In the genomic region with DNA sequence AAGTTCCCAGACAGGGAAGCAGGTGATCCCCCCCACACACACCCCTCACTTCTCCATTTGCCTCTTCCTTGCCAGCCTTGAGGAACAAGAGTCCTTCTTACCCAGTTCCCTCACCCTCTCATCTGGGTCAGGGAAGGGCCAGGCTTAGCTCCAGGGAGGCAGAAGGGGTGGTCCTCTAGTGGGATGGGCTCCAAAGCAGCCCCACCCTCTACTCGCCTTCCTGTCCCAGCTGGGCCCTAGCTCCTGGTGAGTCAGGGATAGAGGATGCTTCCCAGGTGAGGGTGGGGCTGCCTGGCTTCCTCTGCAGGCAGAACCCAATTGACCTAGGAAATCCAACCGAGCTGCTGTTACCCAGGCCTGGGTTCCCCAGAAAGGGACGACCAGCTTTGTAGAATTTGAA, we compare ENCODE assay signal across 26 mouse cellular contexts. TPM values are rescaled to one million over a fixed set of nuclear protein-coding genes. Genes with fewer than 3 reads are reported as not detected.
DNase-seq lines count a peak whose midpoint lies in the region; ATAC-seq and TF ChIP-seq lines count a peak whose summit lies in the region.
"Had no signal": no experiment of that assay in that cellular context is flagged by ENCODE, and none has a peak within 500 bp of the region (broad histone marks: within the 10 kb centered on the region; RNA-seq: fewer than 3 reads in every experiment).

No protein-coding gene starts in this region.

- 62% methylated on average over 3 of the region's 3 CpGs for WGBS in forebrain, embryonic 11.5 days
- WGBS in forebrain, postnatal 0 days, result 53% methylated on average over 3 of the region's 3 CpGs
- 57% methylated on average over 3 of the region's 3 CpGs for WGBS in liver, adult 2 months
- 33% methylated on average over 3 of the region's 3 CpGs for WGBS in forebrain, embryonic 15.5 days
- 33% methylated on average over 3 of the region's 3 CpGs for WGBS in small intestine, adult 2 months

- H3K27ac ChIP-seq in forebrain, embryonic 11.5 days (ENCODE audit: low read depth, low read length), result peak overlapping the region; percentile 18; the same call in 1 of the 2 replicates
- no peak overlapping the region for H3K27ac ChIP-seq in forebrain, postnatal 0 days (ENCODE audit: low read depth, low read length)
- peak overlapping the region; percentile 68 for H3K27ac ChIP-seq in liver, adult 2 months (replicated peaks; ENCODE audit: insufficient read depth, low read depth, low read length)
- peak overlapping the region; percentile 82; the same call in 1 of the 2 replicates for H3K27ac ChIP-seq in forebrain, embryonic 15.5 days (replicated peaks)
- H3K27ac ChIP-seq in small intestine, adult 2 months (ENCODE audit: insufficient read depth, low read depth, low read length), result peak overlapping the region; percentile 97
- H3K27ac ChIP-seq: embryonic facial prominence, embryonic 12.5 days; heart, embryonic 10.5 days; hindbrain, embryonic 14.5 days; left cerebral cortex, adult 2 months; liver, embryonic 14.5 days; lung, embryonic 15.5 days; neural tube, embryonic 15.5 days had no signal

- H3K4me3 ChIP-seq in forebrain, embryonic 11.5 days (ENCODE audit: low read depth, low read length), result no peak overlapping the region
- H3K4me3 ChIP-seq in forebrain, postnatal 0 days (ENCODE audit: low read depth, low read length), result no peak overlapping the region
- no peak overlapping the region for H3K4me3 ChIP-seq in liver, adult 2 months (ENCODE audit: insufficient read depth, low read depth, low read length)
- no peak overlapping the region for H3K4me3 ChIP-seq in forebrain, embryonic 15.5 days
- peak overlapping the region; percentile 26 for H3K4me3 ChIP-seq in small intestine, adult 2 months (ENCODE audit: low read depth, low read length)
- H3K4me3 ChIP-seq: embryonic facial prominence, embryonic 12.5 days; erythroblast, embryonic 14.5 days; heart, embryonic 10.5 days; left cerebral cortex, adult 2 months; lung, embryonic 15.5 days; megakaryocyte, embryonic 14.5 days; neural tube, embryonic 15.5 days had no signal

- H3K4me1 ChIP-seq in forebrain, embryonic 11.5 days (replicated peaks; ENCODE audit: control insufficient read depth, insufficient read depth, low read length), result peaks cover 21% of the 10 kb centered on the region
- no peaks in the 10 kb centered on the region for H3K4me1 ChIP-seq in forebrain, postnatal 0 days (ENCODE audit: insufficient read depth)
- H3K4me1 ChIP-seq in liver, adult 2 months (ENCODE audit: control insufficient read depth, insufficient read depth, low read length), result peaks cover 35% of the 10 kb centered on the region
- peaks cover 76% of the 10 kb centered on the region for H3K4me1 ChIP-seq in forebrain, embryonic 15.5 days
- H3K4me1 ChIP-seq in small intestine, adult 2 months (ENCODE audit: control insufficient read depth, insufficient read depth, insufficient read length, low read length), result peaks cover 37% of the 10 kb centered on the region

- peaks cover 10% of the 10 kb centered on the region; the same call in 1 of the 2 replicates for H3K27me3 ChIP-seq in forebrain, embryonic 11.5 days (ENCODE audit: control insufficient read depth, insufficient read depth, low read length)
- no peaks in the 10 kb centered on the region for H3K27me3 ChIP-seq in forebrain, postnatal 0 days (ENCODE audit: insufficient read depth, low read length)
- no peaks in the 10 kb centered on the region for H3K27me3 ChIP-seq in liver, adult 2 months (ENCODE audit: control insufficient read depth, insufficient read depth, low read length)
- no peaks in the 10 kb centered on the region for H3K27me3 ChIP-seq in forebrain, embryonic 15.5 days
- no peaks in the 10 kb centered on the region for H3K27me3 ChIP-seq in small intestine, adult 2 months (ENCODE audit: control insufficient read depth, insufficient read depth, low read length)
- H3K27me3 ChIP-seq: lung, embryonic 15.5 days had no signal

- no peaks in the 10 kb centered on the region; the same call in 1 of the 2 replicates for H3K36me3 ChIP-seq in forebrain, embryonic 11.5 days (ENCODE audit: control insufficient read depth, insufficient read depth, low read length)
- H3K36me3 ChIP-seq in forebrain, postnatal 0 days (ENCODE audit: insufficient read depth), result peaks cover 4% of the 10 kb centered on the region; the same call in 1 of the 2 replicates
- H3K36me3 ChIP-seq in liver, adult 2 months (ENCODE audit: control insufficient read depth, insufficient read depth, low read length), result no peaks in the 10 kb centered on the region
- peaks cover 13% of the 10 kb centered on the region for H3K36me3 ChIP-seq in forebrain, embryonic 15.5 days
- H3K36me3 ChIP-seq in small intestine, adult 2 months (ENCODE audit: control insufficient read depth, insufficient read depth, low read length), result peaks cover 28% of the 10 kb centered on the region
- H3K36me3 ChIP-seq: G1E had no signal

- no peaks in the 10 kb centered on the region for H3K79me2 ChIP-seq in liver, adult 2 months (ENCODE audit: control insufficient read depth, insufficient read depth, low read length)

- no peak for TF ChIP-seq CTCF in forebrain, postnatal 0 days (IDR thresholded peaks at IDR 0.05; ENCODE audit: low read depth)
- TF ChIP-seq CTCF in liver, adult 2 months (IDR thresholded peaks at IDR 0.05; ENCODE audit: low read depth, low read length), result no peak
- TF ChIP-seq CTCF in small intestine, adult 2 months (IDR thresholded peaks at IDR 0.05; ENCODE audit: extremely low read depth, insufficient read length, insufficient replicate concordance, low read depth, low read length), result no peak

- no peak overlapping the region for H3K9ac ChIP-seq in forebrain, embryonic 11.5 days (ENCODE audit: low read length)
- H3K9ac ChIP-seq in forebrain, postnatal 0 days, result no peak overlapping the region
- H3K9ac ChIP-seq in liver, adult 2 months (ENCODE audit: low read depth, low read length), result no peak overlapping the region
- no peak overlapping the region for H3K9ac ChIP-seq in forebrain, embryonic 15.5 days (replicated peaks)
- H3K9ac ChIP-seq: embryonic facial prominence, embryonic 12.5 days; hindbrain, embryonic 14.5 days; liver, embryonic 14.5 days; lung, embryonic 15.5 days; neural tube, embryonic 15.5 days had no signal

- ATAC-seq in forebrain, embryonic 11.5 days (replicated peaks; ENCODE audit: low FRiP score), result no peak
- no peak for ATAC-seq in forebrain, postnatal 0 days
- no peak for ATAC-seq in forebrain, embryonic 15.5 days (replicated peaks)
- ATAC-seq: activated CD4-positive, CD25-positive, alpha-beta regulatory T cell, adult 4 months; CD4-positive, CD25-positive, alpha-beta regulatory T cell, adult 4 months; midbrain, embryonic 16.5 days had no signal

- DNase-seq in forebrain, embryonic 11.5 days (ENCODE audit: low spot score), result no peak
- no peak for DNase-seq in forebrain, postnatal 0 days
- DNase-seq in liver, adult 2 months (ENCODE audit: extremely low read depth, low read depth, low spot score), result no peak
- no peak for DNase-seq in liver
- no peak for DNase-seq in cerebellum, adult 9-11 months
- DNase-seq in heart, postnatal 4 days, result no peak
- DNase-seq: adrenal gland, postnatal 10 days; cerebellum, postnatal 10 days; gastrocnemius, postnatal 36 days; right cerebral cortex, postnatal 14 days; thymus, postnatal 4 days had no signal

- no peak for TF ChIP-seq POLR2A in liver, adult 2 months (IDR thresholded peaks at IDR 0.05; ENCODE audit: extremely low read depth, insufficient read depth, low read length)
- no peak for TF ChIP-seq POLR2A in small intestine, adult 2 months (IDR thresholded peaks at IDR 0.05; ENCODE audit: low read depth, low read length)

- H3K9me3 ChIP-seq in forebrain, embryonic 11.5 days (ENCODE audit: control insufficient read depth, low read length), result no peaks in the 10 kb centered on the region
- H3K9me3 ChIP-seq in forebrain, postnatal 0 days (ENCODE audit: low read length), result no peaks in the 10 kb centered on the region
- H3K9me3 ChIP-seq in forebrain, embryonic 15.5 days, result no peaks in the 10 kb centered on the region
- H3K9me3 ChIP-seq: embryonic facial prominence, embryonic 12.5 days; G1E; heart, embryonic 10.5 days; lung, embryonic 15.5 days; megakaryocyte, embryonic 14.5 days; neural tube, embryonic 15.5 days had no signal

- H3K4me2 ChIP-seq in forebrain, embryonic 11.5 days (ENCODE audit: low read depth, low read length, severe bottlenecking), result no peak overlapping the region
- H3K4me2 ChIP-seq in forebrain, postnatal 0 days (ENCODE audit: low read depth), result no peak overlapping the region
- H3K4me2 ChIP-seq in forebrain, embryonic 15.5 days (replicated peaks), result no peak overlapping the region
- H3K4me2 ChIP-seq: embryonic facial prominence, embryonic 12.5 days; hindbrain, embryonic 14.5 days; lung, embryonic 15.5 days; neural tube, embryonic 15.5 days had no signal

RNA-seq across cellular contexts. Expression of gene Efnb1, which starts 14.8 kb away (rescaled TPM):
- 115 and 116 TPM in 2 replicates for polyA plus RNA-seq in forebrain, embryonic 11.5 days (2014; fragmentation: Nextera tagmentation; extraction: Ambion mirVana)
- 36.5 and 48.9 TPM in 2 replicates for total RNA-seq in forebrain, postnatal 0 days (2014; rRNA removed)
- polyA plus RNA-seq in forebrain, postnatal 0 days (2015; fragmentation: Nextera tagmentation; extraction: Ambion mirVana), result 26.6 and 29.6 TPM in 2 replicates
- 4.9 and 5.4 TPM in 2 replicates for total RNA-seq in liver, adult 2 months (2014; rRNA removed)
- polyA plus RNA-seq in liver, adult 2 months (2012; rRNA removed), result 12.4 TPM in 2 replicates
- polyA plus RNA-seq in forebrain, embryonic 15.5 days (2015; fragmentation: Nextera tagmentation; extraction: Ambion mirVana), result 74.8 and 86.5 TPM in 2 replicates
- 26.2 and 86.8 TPM in 2 replicates for polyA plus RNA-seq in small intestine, adult 2 months (2012; rRNA removed)
- total RNA-seq in heart, postnatal 4 days (2021), result 10 to 100 TPM; 25.9 to 29.8 TPM
- total RNA-seq: G1E had no signal
- polyA plus RNA-seq: G1E had no signal
